Mouse (Mus musculus): Measurements from ENCODE around the gene Jmjd1c. TPM values are rescaled to one million over a fixed set of nuclear protein-coding genes. Genes with fewer than 3 reads are reported as not detected.

Jmjd1c gene
- 10 to 100 TPM; 60.4 to 65.0 TPM for polyA plus RNA-seq (2017; shearing (Covaris generic))

GRCm38 (mm10) chr10:67095798-67096620 is at the start of gene Jmjd1c:
Jmjd1c (plus strand) TSS chr10:67096125.

GRCm38 (mm10) chr10:67096621-67097436 is 904 bp downstream of the Jmjd1c start, which contains the start of gene Reep3:
Reep3 (minus strand) TSS chr10:67096945.

DNA sequence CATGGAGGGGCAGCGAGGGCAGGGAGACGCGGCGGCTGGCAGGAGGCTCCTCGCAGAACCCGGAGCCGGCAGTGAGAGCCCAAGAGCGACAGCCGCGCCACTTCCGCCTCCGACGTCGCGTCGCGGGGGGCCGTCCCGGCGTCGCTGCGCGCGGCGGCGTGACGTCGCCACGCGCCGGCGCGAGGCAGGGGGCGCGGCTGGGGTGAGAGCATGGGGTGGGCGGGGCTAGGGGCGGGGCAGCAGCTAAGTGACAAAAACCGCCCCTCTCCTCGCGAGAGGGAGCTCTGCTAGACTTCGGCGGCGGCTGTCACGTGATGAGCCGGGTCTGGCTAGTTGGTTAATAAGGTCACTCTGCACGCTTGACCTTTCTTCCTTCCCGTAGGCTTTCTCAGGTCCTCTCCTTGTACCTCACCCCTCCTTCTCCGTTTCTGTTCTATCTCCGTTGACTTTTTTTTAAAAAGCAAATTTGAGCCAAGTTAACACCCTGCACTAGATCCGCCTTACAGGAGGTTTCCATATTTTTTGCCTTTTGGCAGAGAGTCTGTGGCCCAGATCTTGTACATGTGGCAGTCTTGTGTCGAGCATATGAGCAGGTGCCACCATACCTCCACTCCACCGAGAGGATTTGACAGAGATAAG is 189.4 kb downstream of the Jmjd1c start, which contains the start of gene Nrbf2:
TSS of gene Nrbf2 (minus strand) at position 130 of the 639 bp plus-strand sequence.

Other genes with a start within 250 kb of the Jmjd1c start
- gene Reep3, start 820 bp downstream of the Jmjd1c start, polyA plus RNA-seq (2017; shearing (Covaris generic)), result 10 to 100 TPM; 19.0 to 29.1 TPM
- 10 to 100 TPM; 50.3 to 52.1 TPM for gene Nrbf2, start 189.2 kb downstream of the Jmjd1c start, polyA plus RNA-seq (2017; shearing (Covaris generic))

Data from inflammation-experienced regulatory T-cells (primary cell).